Mouse (Mus musculus) lung, postnatal 36 days (tissue): ENCODE data around the gene Aste1.
A peak's percentile ranks its signal among the peaks of the same experiment; 100 is the strongest.

Experiments
- DNase-seq: peaks from one replicate; pipeline ENCODE4 v3.0.0; 2022; ENCODE audit warnings: mixed read lengths

The Aste1 gene

DNA sequence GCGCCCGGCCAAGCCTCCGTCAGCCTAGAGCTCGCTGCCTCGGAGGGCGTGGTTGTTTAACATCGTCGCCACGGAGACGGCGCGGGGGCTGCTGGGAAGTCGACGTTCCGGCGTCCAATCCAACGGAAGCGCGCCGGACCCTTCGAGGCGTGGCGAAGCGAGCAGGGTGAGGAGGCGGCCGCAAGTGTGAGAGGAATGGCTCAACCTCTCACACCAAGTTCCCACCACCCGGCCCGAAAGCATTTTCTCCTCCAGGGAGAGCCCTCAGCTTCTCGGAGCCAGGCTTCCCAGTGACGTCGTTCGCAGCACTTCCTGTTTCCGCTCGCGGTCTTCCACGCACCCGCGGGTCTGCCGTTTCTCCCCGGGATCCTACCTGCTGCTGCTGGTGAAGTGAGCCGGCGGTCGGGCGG lies at the start of gene Aste1, which contains the start of gene Nek11:
Gene Aste1, plus strand, starts transcription at position 175 of the 410 bp plus-strand sequence.
Gene Nek11, minus strand, starts transcription at position 307 of the 410 bp plus-strand sequence.
- peak; percentile 97 for DNase-seq

DNA sequence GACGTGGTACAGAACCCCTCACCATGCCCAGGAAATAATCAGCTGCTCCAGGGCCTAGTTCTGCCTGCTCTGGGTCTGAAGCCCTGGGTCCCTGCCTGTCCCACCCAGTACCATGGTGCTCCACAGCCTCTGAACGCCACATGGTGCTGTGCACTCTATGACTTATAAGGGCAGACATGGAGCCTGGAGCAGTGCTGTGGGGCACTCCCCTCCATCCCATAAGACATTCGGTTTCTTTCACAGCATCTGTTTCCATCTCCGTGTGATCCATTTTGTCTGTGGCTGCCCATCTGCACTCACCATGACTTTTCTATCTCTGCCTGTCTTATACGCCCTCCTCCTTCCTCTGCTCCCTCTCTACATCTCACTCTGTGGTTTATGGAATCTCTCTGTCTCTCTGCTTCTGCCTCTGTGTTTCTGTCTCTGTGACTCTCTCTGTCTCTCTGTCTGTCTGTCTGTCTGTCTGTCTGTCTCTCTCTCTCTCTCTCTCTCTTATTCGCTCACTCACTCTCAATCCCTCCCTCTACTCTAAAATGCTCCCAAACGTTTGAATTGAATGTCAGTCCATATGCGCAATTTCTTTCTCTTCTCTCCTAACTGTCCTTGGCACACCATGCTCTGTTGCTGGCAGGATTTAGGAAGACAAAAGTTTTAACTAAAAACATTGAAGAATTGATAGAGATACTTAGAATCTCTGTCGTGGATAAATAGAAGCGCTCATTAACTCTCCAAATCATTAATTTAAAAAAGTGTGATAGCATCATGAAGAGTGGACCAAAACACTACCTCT lies 46.8 kb upstream of the Aste1 start:
- no peak for DNase-seq

DNA sequence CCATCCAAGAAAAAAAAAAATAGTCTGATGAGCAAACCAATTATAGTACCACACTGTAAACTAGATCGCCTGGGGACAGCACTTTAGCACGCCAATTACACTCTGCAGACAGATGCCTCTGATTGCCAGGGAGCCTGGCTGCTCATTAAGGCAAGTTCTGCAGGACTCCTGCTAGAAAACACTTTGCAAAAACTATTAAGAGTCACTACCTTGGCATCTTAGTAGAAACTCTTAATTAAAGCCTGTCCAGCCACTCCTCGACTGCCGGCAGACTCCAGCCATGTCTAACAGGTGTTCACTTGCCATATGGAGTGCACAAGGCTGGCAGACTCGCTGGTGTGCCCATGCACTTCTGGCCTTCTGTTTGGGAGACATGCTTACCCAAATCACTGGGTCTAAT lies 46.2 kb upstream of the Aste1 start:
- DNase-seq: no peak

DNA sequence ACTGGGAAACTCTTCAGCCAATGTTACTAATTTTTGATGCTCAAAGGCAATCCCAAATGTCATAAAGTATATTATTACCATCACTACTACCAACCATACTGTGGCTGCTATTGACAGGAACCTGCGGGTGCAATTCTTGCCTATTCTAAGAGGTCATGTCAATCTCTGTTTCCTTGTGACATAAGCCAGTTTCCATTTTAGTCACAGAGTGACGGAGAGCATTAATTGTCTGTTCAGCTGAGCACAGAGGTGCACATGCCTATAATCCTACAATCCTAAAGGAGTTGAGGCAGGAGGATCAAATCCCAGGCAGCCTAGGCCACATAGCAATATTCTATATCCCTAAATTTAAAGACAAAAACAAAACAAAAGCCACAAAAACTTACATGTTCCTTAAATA lies 33.0 kb upstream of the Aste1 start:
- DNase-seq: no peak

DNA sequence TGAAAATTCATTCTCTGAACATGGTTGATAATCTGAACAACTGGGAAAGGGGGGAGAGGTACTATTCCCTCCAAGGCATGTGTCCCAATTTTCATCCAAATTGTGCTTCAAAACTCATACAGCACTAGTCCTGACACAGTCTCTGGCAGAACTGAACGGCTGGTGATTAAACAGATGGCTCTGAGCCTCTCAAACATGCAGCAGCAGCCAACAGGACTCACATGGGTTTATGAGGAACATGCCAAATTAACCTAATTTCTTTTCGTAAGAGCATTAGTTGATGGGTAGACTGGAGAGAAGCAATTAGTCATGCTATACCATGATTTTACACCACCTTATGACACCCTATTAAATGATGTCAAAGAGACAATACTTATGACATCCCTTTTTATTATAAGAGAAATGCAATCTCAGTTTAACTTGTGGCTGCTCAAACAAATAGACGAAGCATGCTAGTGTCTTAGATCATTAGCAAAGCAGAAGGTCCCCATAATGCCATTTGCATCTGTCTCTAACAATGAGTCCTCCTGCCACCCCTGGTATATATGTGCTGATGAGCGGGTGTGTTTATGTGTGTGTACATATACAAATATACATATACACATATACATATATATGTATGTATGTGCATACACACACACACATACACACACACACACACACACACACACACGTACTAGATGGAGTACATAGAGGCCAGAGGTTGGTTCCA lies 31.5 kb upstream of the Aste1 start:
- DNase-seq: no peak

DNA sequence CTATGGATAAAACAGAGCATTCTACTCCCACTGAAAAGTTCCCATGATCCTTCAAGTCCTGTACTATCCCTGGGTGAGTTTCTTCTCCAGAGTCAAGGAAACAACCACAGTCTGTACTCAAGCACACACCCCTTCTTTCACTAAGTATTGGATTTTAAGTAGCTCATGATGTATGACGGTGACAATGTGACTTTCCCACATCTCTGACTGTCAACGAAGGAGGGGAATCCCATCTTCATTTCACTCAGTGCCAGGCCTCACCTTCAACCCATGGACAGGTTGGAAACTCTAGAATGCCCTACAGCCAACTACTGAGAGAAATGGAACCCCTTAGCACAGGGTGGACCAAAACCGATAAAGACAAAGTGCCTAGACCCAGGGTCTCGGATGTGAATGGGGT lies 29.0 kb upstream of the Aste1 start:
- DNase-seq: no peak

DNA sequence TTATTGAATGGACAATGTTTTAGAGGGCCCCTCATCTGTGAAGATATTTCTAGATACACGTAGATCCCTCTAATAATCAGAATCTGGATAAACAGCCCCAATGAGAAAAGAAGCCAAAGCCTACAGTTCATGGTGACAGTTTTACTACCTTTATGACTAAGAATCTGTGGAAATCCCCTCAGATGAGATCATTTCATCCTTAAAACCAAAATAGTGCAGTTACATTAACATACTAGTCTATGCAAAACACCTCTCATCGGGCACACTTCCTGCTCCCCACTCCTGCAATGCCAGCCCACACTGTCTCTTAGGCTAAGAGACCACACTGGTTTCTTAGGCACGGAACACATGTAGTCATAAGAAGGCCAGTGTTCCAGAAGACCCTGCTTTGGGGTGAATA lies 26.6 kb upstream of the Aste1 start:
- no peak for DNase-seq

DNA sequence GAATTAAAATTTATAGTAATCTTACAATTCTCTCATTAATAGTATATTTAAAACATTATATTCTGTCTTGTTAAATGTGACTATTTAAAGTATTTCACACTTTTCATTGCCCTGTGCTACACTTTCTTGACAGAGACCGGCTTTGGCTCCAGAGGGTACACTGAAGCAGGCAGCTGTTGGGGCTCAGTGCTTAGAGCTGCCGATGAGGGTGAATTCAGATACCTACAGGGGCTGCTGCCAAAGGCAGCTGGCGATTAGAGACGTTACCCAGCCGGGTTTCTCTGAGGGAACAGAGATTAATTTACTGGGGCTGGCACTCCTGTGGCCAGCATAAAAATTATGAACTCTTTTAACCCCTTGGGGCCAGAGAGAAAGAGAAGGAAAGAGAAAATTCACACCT lies 20.8 kb upstream of the Aste1 start:
- no peak for DNase-seq

DNA sequence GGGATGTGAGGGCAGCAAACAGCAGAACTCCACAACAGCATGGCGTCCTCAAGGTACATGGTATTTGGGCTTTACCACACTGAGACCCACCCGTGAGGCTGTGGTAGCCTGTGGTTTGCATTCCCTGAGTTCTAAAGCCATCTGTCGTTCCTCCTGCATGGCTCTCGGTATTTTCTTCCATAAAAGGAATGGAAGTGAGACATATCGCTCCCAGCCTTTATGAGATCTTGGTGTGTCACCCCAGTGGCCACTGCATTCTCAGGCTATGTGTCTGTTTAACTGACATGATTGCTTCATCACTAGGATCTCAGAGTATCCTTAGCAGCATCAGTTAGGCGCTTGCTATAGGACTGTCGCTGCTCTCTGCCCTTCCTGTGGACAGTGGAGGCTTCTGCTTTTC lies 18.8 kb upstream of the Aste1 start:
- no peak for DNase-seq

DNA sequence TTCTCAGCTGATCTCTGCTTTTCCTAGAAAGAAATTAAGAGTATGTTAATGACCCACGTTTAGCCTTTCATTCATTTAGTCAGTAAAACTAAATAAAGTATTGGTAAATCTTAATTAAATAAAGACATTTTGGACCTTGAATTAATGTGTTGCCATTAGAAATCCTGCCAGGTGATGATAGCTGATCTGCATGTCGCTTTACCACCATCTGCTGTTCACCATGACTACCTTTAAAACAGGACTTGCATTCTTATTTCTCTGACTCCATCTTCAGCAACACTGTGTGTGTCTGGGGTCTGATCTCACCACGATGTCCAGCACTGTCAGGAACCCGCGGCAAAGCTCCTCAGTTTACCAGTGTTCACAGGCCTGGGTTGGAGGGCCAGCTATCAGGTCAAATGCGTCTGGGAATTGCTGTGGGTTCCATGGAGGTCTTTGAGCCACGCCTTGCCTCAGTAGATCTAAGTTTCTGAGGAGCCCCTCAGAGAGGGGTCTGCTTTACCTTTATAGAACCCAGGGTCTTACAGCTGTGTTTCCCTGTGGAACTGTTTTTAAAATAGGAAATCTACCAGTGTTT lies 18.1 kb upstream of the Aste1 start:
- DNase-seq: no peak

DNA sequence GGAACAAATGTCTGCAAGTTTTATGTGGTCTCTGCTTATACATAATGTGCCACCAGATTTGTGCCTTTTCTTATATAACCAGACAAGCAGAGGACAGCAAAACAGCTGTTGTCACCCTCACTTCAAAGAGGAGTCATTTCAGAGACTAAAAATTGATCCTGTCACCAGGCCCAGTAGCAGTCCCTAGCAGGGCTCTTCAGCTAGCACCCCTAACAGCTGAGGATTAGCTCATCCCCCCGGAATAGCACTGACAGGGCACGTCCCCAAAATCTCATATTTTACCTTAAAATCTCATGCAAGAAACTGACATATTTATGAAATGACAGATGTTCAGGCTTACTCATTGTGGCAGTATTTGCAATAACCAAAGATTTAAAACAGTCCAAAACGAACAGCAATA lies 17.6 kb upstream of the Aste1 start:
- DNase-seq: no peak

DNA sequence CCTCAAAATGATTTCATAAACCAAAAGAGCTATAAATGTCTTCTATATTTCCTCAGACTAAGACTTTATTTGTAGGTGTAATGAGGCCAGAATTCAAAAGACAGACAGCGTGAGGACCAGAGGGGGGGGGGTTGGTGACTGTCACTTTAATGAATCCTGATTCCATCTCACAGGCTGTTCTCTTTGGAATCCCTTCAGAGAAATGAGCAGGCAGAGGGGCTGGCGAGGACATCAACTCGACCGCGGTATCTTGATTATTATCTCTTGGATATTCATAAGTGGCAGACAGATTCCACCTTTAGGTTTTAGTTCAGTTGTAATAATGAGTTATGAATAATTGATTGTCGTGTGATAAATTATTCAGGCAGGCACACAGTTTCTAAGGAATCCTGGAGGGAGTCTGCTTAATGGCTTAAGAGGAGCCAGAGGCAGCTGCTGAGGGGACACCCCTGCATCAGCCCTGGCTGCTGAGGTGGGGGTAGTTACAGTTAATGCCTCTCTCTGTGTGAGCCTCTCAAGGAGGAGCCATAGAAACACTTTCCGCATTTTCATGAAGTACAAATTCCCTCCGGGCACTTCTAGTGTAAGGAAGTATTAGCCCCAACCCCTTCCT lies 15.6 kb upstream of the Aste1 start:
- DNase-seq: no peak

DNA sequence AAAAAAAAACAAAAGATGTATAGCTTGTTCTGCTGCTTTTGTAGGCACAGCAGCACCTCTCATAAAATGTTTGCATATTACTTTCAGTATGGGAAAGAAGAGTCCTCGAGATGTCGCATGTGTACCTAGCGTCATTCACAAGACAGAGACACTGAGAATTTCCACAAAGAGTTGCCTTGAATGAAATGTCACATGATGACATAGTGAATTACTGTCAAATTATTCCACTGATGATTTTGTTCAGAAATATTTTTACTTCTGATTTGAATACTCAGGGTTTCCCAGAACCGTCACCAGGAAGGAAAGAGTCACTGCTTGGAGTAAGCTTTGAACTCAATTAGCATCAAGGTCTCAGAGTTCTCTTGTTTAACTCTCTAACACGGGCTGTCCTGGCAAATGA lies 7.8 kb upstream of the Aste1 start:
- DNase-seq: no peak

DNA sequence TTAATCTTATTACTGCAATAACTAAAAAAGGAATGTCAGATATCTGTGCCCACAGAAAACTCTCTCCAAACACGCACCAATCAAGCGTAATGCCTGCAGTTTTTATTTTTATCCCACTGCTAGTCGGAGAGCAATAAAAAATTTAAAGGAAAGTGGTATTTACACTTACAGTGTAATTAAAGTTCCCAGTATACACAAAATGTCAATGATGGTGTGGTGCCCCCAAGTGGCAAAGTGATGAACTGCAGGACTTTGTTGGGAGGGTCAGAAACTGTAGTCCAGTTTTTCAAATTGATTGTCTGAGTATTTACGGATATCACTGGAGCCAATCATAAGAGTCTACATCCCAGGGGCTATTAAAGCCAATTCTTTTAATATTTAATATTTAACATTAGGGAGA lies 5.9 kb upstream of the Aste1 start:
- peak; percentile 83 for DNase-seq

DNA sequence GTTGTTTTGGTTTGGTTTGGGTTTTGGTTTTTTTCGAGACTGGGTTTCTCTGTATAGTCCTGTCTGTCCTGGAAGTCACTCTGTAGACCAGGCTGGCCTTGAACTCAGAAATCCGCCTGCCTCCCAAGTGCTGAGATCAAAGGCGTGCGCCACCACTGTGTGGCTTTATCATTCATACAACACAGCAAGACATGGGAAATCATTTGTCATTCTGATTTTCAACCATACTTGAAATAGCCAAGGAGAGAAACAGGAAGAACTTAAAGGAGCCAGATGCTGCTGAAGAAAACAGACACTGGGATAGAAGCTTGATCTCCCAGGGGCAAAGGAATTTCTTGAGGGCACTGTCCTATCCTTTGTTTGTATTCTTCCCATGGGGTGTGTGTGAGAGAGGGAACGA lies 4.6 kb upstream of the Aste1 start:
- no peak for DNase-seq

DNA sequence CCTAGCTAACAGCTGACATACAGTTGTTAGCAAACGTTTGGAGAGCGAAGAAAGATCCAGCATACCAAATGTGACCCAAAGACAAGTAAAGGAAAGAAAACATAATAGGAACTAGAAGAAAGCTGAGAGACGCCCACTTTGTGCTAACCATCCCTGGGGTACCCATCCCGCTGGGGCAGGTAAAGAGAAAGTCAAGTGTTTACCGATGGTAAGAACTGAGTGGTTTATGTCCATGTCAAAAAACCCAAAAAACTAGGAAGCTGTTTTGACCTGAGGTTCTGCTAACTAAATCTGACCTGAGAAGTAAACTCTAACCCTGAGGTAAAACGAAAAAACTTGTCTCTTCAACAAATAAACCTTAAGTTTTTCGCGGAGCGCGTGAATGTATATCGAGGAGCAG lies 472 bp upstream of the Aste1 start:
- no peak for DNase-seq

DNA sequence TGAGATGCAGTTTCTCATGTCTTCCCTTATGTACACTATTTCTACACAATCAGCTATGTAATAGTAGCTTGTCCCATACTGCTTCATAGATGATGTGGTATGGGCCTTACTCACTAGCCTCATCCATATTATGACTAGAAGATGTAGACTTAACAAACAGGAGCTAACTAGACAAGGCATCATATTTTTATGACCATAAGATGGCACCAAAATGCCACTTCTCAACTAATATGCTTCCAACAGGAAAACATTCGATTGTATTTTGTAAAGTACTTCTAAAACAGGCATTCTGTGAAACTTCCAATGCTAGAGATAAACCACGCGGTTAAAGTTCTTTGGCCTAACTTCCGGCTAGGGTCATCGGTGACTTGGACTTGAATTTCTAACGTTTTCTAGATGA lies 13.4 kb downstream of the Aste1 start:
- DNase-seq: no peak

DNA sequence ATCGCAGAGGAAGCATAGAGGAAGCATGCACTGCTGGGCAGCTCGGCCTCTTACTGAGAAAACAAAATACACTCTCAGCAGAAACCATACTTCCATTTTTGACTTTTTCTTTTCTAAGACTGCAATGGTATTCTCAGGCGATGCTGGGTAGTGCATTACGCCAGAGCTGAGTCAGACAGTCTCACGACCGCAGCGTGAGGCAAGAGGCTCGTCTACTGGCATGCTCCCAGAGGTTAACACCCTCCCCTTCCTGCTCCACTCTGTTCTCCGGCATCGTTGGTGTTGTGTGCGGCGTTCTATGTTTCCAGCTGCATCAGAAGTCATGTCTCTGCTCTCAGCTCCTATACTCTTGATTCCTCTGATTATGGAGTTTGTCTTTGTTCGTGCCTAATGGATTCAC lies 63.8 kb downstream of the Aste1 start:
- DNase-seq: peak; percentile 22

DNA sequence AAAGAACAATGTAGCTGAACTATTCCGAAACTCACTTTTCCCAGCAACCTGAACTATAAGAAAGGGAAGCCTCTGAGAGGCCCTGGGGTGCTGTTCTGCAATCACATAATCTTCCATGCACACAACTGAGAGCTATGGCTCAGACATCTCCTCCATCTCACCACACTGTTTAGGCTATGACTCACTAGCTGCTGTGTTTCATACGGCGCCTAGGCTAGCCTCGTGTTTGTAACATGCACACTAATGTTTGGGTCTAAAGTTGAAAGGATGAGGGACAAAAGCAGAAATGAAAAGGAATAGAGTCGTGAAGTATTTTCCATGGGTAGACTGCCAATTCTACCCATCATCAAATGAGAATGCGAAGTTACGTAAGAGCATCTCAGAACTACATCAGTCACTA lies 66.3 kb downstream of the Aste1 start:
- DNase-seq: no peak
